Mouse (Mus musculus) T-helper 2 cell (primary cell): Measurements from ENCODE around the gene Spata25.

Experiments used
- in situ Hi-C: fragments of 300-600 bp; cut with MboI, MseI; formaldehyde crosslinking; loops from one replicate; pipeline ENCODE4 v1.15.1; 2025; ENCODE audit warnings: high pct_unique_total_duplicates

Gene Spata25

DNA sequence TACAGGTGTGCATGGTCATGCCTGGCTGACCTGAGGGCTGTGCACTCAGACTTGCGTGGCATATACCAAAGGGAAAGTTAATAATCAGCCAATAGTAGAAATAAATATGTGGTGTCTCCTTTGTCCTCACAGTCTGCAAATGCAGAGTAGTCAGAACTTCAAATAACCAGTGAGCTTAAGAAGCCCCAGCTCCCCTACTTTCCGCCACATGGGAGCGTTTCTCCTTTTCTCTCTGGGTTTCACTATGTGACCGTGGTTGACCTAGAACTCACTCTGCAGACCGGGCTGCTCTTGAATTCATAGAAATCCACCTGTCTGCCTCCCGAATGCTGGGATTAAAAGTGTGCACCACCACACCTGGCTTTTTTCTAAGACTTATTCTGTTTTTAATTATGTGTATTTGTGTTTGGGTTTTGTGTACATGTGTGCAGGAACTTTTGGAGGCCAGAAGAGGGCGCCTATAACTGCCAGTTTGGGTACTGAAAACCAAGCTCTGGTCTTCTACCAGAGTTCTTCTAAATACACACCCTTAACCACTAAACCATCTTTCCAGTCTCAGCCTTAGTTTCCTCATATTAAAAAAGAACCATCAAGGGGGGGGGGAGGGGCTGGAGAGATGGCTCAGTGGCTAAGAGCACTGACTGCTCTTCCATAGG, 44.3 kb downstream of the Spata25 start:
- in situ Hi-C loops = no loop called here

DNA sequence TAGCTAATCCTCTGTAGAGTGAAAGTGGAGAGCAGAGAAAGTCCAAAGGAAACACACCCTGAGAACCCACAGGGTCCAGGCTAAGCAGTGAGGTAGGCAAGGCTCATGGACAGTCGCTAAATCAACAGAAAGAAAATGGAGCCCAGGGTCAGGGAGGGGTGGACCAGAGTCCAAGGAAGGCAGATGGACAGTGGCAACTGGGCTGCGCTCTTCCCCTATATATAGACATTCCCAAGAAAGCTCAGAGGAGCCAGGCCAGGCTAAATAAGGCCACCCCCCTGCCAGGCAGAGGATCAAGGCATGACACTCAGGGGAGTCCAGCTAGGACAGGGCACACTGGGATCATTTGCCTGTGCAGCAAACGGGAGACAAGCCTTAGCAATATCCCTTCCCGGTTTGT, 46.5 kb downstream of the Spata25 start:
- in situ Hi-C loops = no loop called here

DNA sequence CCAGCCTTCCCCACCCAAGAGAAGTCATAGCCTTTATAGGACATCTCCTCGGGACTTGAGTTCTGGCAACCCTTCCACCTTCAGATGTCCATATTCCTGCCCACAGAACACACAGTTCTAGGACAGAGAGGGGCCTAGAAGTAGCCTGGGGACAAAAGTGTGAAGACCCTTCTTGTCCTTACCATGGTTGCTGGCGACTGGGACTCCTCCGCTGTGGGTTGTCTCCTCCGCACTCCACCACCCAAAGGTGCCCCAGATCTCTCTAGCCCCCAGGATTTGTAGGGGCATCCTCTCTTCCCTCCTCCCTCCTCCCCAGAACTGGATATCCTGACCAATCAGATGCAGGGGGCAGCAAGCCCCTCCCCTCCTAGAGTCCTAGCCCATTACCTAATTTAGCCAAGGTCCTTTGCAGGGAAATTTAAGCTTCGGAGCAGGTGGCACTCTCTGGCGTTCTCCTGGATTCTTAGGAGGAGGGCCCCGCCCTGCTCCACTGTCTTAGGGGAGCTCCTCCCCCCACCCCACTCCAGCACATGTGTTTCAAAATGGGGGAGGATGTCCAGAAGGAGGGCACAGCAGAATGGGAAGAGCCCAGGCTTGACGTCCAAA, 48.8 kb downstream of the Spata25 start, which contains the start of gene Tnnc2:
Gene Tnnc2, minus strand, starts transcription at position 487 of the 606 bp plus-strand sequence.
- in situ Hi-C loops = no loop called here

DNA sequence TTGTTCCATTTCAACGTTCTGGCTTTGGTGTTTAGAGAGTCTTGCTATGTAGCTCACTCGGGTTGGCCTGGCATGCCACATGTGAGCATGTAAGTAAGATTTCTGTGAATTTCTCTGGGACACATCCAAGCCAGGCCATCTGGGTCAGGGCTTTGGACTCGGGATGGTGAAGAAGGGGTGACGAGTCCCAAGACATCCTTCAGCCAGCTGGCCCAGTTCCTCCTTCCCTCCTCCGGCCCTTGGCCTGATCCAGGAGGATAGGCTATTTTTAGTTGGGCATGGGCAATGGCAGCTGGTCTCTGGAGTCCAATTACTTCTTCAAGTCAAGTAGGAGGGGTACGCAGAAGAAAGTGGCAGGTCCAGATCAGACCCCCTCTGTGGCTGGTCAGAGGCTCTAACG, 49.5 kb downstream of the Spata25 start:
- in situ Hi-C loops = no loop called here

DNA sequence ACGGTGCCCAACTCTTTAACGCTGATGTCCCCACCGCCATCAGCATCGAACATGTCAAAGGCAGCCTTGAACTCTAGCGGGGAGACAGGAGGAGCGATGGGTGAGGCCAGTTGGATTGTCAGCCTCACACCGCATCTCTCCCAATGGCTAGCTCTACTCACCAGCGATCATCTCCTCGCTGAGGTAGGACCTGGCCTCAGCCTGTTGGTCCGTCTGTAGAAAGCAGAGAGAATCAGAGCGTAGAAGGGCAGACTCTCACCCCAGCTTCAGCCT, 50.4 kb downstream of the Spata25 start:
- in situ Hi-C loops = no loop called here

DNA sequence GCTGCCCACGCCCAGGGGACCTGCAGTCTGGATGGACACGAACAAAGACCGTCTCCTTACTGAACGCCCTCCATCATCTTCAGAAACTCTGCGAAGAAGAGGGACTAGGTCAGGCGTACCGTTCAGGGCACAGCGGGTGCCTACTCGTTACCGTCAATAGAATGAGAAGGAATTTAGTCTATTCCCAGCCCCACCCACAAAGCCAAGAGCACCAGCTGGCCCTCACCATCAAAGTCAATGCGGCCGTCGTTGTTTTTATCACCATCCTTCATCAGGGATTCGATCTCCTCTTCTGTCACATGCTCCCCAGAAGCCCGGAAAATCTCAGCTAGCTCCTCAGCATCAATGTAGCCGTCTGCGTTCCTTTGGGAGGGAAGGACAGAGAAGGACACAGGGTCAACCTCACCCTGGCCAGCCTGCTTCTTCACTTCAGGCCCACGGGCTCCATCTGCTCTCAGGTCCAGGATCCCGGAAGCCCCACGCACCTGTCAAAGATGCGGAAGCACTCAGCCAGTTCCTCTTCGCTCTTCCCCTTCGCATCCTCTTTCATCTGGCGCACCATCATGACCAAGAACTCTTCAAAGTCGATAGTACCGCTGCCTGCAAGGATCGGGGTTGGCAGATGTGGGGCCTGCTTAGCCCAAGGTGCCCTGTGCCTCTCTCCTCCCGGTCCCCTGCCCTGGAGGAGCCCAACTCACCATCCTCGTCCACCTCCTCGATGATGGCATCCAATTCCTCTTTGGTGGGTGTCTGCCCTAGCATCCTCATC, 50.9 kb downstream of the Spata25 start:
- in situ Hi-C loops = no loop called here

DNA sequence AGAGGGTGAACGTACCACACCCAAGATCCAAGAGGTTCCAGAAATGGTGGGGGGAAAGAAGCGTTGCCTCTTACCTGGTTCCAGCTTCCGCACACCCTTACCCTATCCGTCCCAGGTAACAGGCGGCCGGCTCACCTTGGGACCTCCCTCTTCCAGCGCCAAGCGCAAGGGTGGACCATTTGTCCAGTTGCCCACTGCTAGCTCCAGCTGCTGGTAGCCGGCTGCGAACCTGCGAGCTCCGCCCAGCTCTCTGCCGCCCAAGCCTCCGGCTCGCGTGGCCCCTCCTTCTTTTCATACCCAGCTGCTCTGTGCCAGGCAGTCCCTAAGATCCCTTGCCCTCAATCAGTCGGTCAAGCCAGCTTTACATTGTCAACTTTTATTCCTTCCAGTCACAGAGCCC, 51.5 kb downstream of the Spata25 start:
- in situ Hi-C loops = no loop called here
